Mouse (Mus musculus): ENCODE data around the gene Cerk.

- TF ChIP-seq CTCF (IDR thresholded peaks at IDR 0.05; ENCODE audit: control insufficient read depth, insufficient read depth, low read length): no peak
- TF ChIP-seq POLR2A (IDR thresholded peaks at IDR 0.05; ENCODE audit: borderline replicate concordance, control insufficient read depth, low read depth, low read length): no peak
Observed at GRCm38 (mm10) chr15:86178594-86178993, 7.3 kb downstream of the Cerk start.

All from bone marrow, adult 2 months (tissue).